Mouse (Mus musculus) retina, postnatal 7 days (tissue): Measurements from ENCODE around the gene Aldob.
"Not testable (repeated sequence)": the region's sequence is repeated elsewhere in the genome, so short reads cannot be mapped to it uniquely, and the experiment has no call there.

Experiments
- DNase-seq: peaks from one replicate; pipeline ENCODE4 v3.0.0-alpha.2; 2012; ENCODE audit warnings: low read depth, low spot score

The Aldob gene

GRCm38 (mm10) chr4:49535675-49536294, 13.6 kb downstream of the Aldob start:
- DNase-seq = no peak

GRCm38 (mm10) chr4:49535036-49535435, 14.3 kb downstream of the Aldob start:
- DNase-seq = no peak

- DNase-seq = no peak
Observed at GRCm38 (mm10) chr4:49522576-49522975, 26.8 kb downstream of the Aldob start.

- no peak for DNase-seq
Observed at GRCm38 (mm10) chr4:49521346-49521745, 28.0 kb downstream of the Aldob start.

- DNase-seq = peak; percentile 91
Observed at GRCm38 (mm10) chr4:49520572-49521340, 28.6 kb downstream of the Aldob start, which contains the start of the genes Mrpl50 and Zfp189. Gene Mrpl50, minus strand, starts transcription at chr4:49521093. Gene Zfp189, plus strand, starts transcription at chr4:49521176.

GRCm38 (mm10) chr4:49519476-49519875, 29.9 kb downstream of the Aldob start:
- no peak for DNase-seq

- no peak for DNase-seq
Observed at GRCm38 (mm10) chr4:49514441-49514840, 34.9 kb downstream of the Aldob start.

- no peak for DNase-seq
Observed at GRCm38 (mm10) chr4:49512636-49513035, 36.7 kb downstream of the Aldob start.

GRCm38 (mm10) chr4:49510236-49510835, 39.0 kb downstream of the Aldob start:
- DNase-seq = not testable (repeated sequence)

- DNase-seq = no peak
Observed at GRCm38 (mm10) chr4:49509183-49509582, 40.2 kb downstream of the Aldob start.

- no peak for DNase-seq
Observed at GRCm38 (mm10) chr4:49506386-49506785, 43.0 kb downstream of the Aldob start, which contains the start of gene Baat. Gene Baat, minus strand, starts transcription at chr4:49506557.

GRCm38 (mm10) chr4:49503563-49503962, 45.8 kb downstream of the Aldob start:
- no peak for DNase-seq
